Mouse (Mus musculus) heart, embryonic 12.5 days (tissue): ENCODE data around the gene Cdhr2. TPM values are rescaled to one million over a fixed set of nuclear protein-coding genes. Genes with fewer than 3 reads are reported as not detected.

Experiments
- ATAC-seq: fragments of 200-750 bp; cut with Nextera tagmentation; 2 replicates; pipeline ENCODE4 v1.8.0; 2017; ENCODE audit warnings: moderate TSS enrichment, moderate library complexity; ENCODE audit not compliant: insufficient number of reproducible peaks, low FRiP score
- H3K27ac ChIP-seq: fragments of 300-500 bp; sonication (generic); 2 replicates; pipeline ENCODE4 v1.5.1; 2016; ENCODE audit warnings: mild to moderate bottlenecking, moderate library complexity; ENCODE audit not compliant: poor library complexity, severe bottlenecking
- H3K27me3 ChIP-seq: fragments of 300-500 bp; sonication (generic); replicated peaks from 2 replicates; pipeline ENCODE4 v1.6.1; 2016; ENCODE audit warnings: mild to moderate bottlenecking, moderate library complexity
- H3K36me3 ChIP-seq: fragments of 300-500 bp; sonication (generic); 2 replicates; pipeline ENCODE4 v1.6.1; 2016; ENCODE audit warnings: mild to moderate bottlenecking, moderate library complexity
- H3K4me1 ChIP-seq: fragments of 300-500 bp; sonication (generic); replicated peaks from 2 replicates; pipeline ENCODE4 v1.6.1; 2016; ENCODE audit warnings: mild to moderate bottlenecking
- H3K4me2 ChIP-seq: fragments of 300-500 bp; sonication (generic); 2 replicates; pipeline ENCODE4 v1.6.1; 2016; ENCODE audit warnings: mild to moderate bottlenecking, moderate library complexity
- H3K4me3 ChIP-seq: fragments of 300-500 bp; sonication (generic); 2 replicates; pipeline ENCODE4 v1.5.1; 2016; ENCODE audit warnings: mild to moderate bottlenecking
- H3K9ac ChIP-seq: fragments of 300-500 bp; sonication (generic); 2 replicates; pipeline ENCODE4 v1.6.1; 2016; ENCODE audit warnings: mild to moderate bottlenecking, moderate library complexity
- H3K9me3 ChIP-seq: fragments of 300-500 bp; sonication (generic); replicated peaks from 2 replicates; pipeline ENCODE4 v1.6.1; 2016; ENCODE audit warnings: mild to moderate bottlenecking, moderate library complexity
- WGBS: fragments of 180-500 bp; shearing (Covaris S2); methylation state at CpG from one replicate; pipeline ENCODE4 v1.1.7; 2016; 5-methylcytosine and 5-hydroxymethylcytosine counted together
- polyA plus RNA-seq: library from polyadenylated mRNA; unstranded; fragments of >200 nt; fragmentation: Nextera tagmentation; extraction: Ambion mirVana; gene quantifications from 2 replicates; pipeline ENCODE4 v1.2.1, GENCODE M21; 2016

Cdhr2 gene
- polyA plus RNA-seq, 1 experiment from 2014 or later: 0.18 TPM

GRCm38 (mm10) chr13:54753733-54754132 lies 52.5 kb downstream of the Cdhr2 start:
- Histone ChIP-seq H3K9ac (no peak overlapping the region), H3K36me3 (no peaks in the 10 kb centered on the region), H3K9me3 (no peaks in the 10 kb centered on the region), H3K4me2 (no peak overlapping the region), H3K4me3 (no peak overlapping the region), H3K27ac (no peak overlapping the region), H3K4me1 (peaks cover 20% of the 10 kb centered on the region), H3K27me3 (peaks cover 89% of the 10 kb centered on the region)
- ATAC-seq: no peak
- WGBS: 46% methylated on average over 6 of the region's 6 CpGs

GRCm38 (mm10) chr13:54754169-54755080 lies 53.2 kb downstream of the Cdhr2 start:
- WGBS: 32% methylated on average over 12 of the region's 12 CpGs
- peaks cover 89% of the 10 kb centered on the region for H3K27me3 ChIP-seq
- H3K9me3 ChIP-seq: no peaks in the 10 kb centered on the region

GRCm38 (mm10) chr13:54755201-54755830 lies 54.1 kb downstream of the Cdhr2 start:
- Histone ChIP-seq H3K27me3 (peaks cover 89% of the 10 kb centered on the region), H3K4me3 (no peak overlapping the region), H3K9me3 (no peaks in the 10 kb centered on the region), H3K27ac (no peak overlapping the region), H3K4me2 (no peak overlapping the region), H3K4me1 (peaks cover 11% of the 10 kb centered on the region), H3K36me3 (no peaks in the 10 kb centered on the region), H3K9ac (no peak overlapping the region)
- ATAC-seq: no peak
- 9% methylated on average over 9 of the region's 9 CpGs for WGBS

More at GRCm38 (mm10) chr13:54754169-54755080, 53.2 kb downstream of the Cdhr2 start:
- no peak for ATAC-seq
- peaks cover 18% of the 10 kb centered on the region for H3K4me1 ChIP-seq
- H3K27ac ChIP-seq: no peak overlapping the region
- H3K9ac ChIP-seq: no peak overlapping the region
- H3K36me3 ChIP-seq: no peaks in the 10 kb centered on the region
- H3K4me3 ChIP-seq: no peak overlapping the region
- no peak overlapping the region for H3K4me2 ChIP-seq

- Histone ChIP-seq H3K27ac (no peak overlapping the region), H3K4me2 (no peak overlapping the region), H3K4me1 (peaks cover 11% of the 10 kb centered on the region), H3K9ac (no peak overlapping the region), H3K4me3 (no peak overlapping the region), H3K9me3 (no peaks in the 10 kb centered on the region), H3K36me3 (no peaks in the 10 kb centered on the region), H3K27me3 (peaks cover 89% of the 10 kb centered on the region)
- ATAC-seq: no peak
- 77% methylated on average over 8 of the region's 8 CpGs for WGBS
Observed at GRCm38 (mm10) chr13:54756156-54756712, 55.0 kb downstream of the Cdhr2 start.

GRCm38 (mm10) chr13:54757093-54757830 lies 56.0 kb downstream of the Cdhr2 start:
- 37% methylated on average over 10 of the region's 10 CpGs for WGBS

GRCm38 (mm10) chr13:54758045-54758755 lies 56.9 kb downstream of the Cdhr2 start:
- peaks cover 11% of the 10 kb centered on the region for H3K4me1 ChIP-seq
- H3K36me3 ChIP-seq: no peaks in the 10 kb centered on the region
- no peak overlapping the region for H3K27ac ChIP-seq
- H3K27me3 ChIP-seq: peaks cover 89% of the 10 kb centered on the region
- peak; percentile 73 for ATAC-seq
- H3K9ac ChIP-seq: no peak overlapping the region
- peak overlapping the region; percentile 40 for H3K4me3 ChIP-seq
- peak overlapping the region; percentile 76 for H3K4me2 ChIP-seq
- H3K9me3 ChIP-seq: no peaks in the 10 kb centered on the region
- under 1% methylated on average over 43 of the region's 43 CpGs for WGBS

More at GRCm38 (mm10) chr13:54757093-54757830, 56.0 kb downstream of the Cdhr2 start:
- Histone ChIP-seq H3K4me3 (no peak overlapping the region), H3K4me2 (peak overlapping the region; percentile 76), H3K9me3 (no peaks in the 10 kb centered on the region), H3K27me3 (peaks cover 89% of the 10 kb centered on the region), H3K36me3 (no peaks in the 10 kb centered on the region), H3K9ac (no peak overlapping the region), H3K4me1 (peaks cover 11% of the 10 kb centered on the region), H3K27ac (no peak overlapping the region)
- no peak for ATAC-seq

GRCm38 (mm10) chr13:54758756-54759470 lies 57.7 kb downstream of the Cdhr2 start:
- H3K27me3 ChIP-seq: peaks cover 89% of the 10 kb centered on the region
- no peak overlapping the region for H3K27ac ChIP-seq
- H3K9ac ChIP-seq: no peak overlapping the region
- H3K4me3 ChIP-seq: no peak overlapping the region
- WGBS: 3% methylated on average over 29 of the region's 29 CpGs
- peak overlapping the region; percentile 76 for H3K4me2 ChIP-seq
- peaks cover 11% of the 10 kb centered on the region for H3K4me1 ChIP-seq
- no peaks in the 10 kb centered on the region for H3K9me3 ChIP-seq
- H3K36me3 ChIP-seq: no peaks in the 10 kb centered on the region
- no peak; the same call in 1 of the 2 replicates for ATAC-seq

GRCm38 (mm10) chr13:54759496-54759895 lies 58.2 kb downstream of the Cdhr2 start:
- Histone ChIP-seq H3K4me1 (peaks cover 11% of the 10 kb centered on the region), H3K9ac (no peak overlapping the region), H3K4me2 (no peak overlapping the region), H3K4me3 (no peak overlapping the region), H3K36me3 (no peaks in the 10 kb centered on the region), H3K27ac (no peak overlapping the region), H3K9me3 (no peaks in the 10 kb centered on the region), H3K27me3 (peaks cover 89% of the 10 kb centered on the region)
- ATAC-seq: no peak
- WGBS: 23% methylated on average over 7 of the region's 7 CpGs

GRCm38 (mm10) chr13:54760164-54760795 lies 59.0 kb downstream of the Cdhr2 start:
- H3K9ac ChIP-seq: no peak overlapping the region
- H3K27me3 ChIP-seq: peaks cover 91% of the 10 kb centered on the region
- no peak for ATAC-seq
- H3K4me3 ChIP-seq: no peak overlapping the region
- no peak overlapping the region for H3K4me2 ChIP-seq
- peaks cover 11% of the 10 kb centered on the region for H3K4me1 ChIP-seq
- 46% methylated on average over 8 of the region's 8 CpGs for WGBS
- no peaks in the 10 kb centered on the region for H3K9me3 ChIP-seq
- no peak overlapping the region for H3K27ac ChIP-seq
- no peaks in the 10 kb centered on the region for H3K36me3 ChIP-seq
